Mouse (Mus musculus) layer of hippocampus, adult 11-12 months (tissue): ENCODE measurements around the gene Git2.

Experiments used
- DNase-seq: peaks from one replicate; pipeline ENCODE4 v3.0.0; 2022; ENCODE audit warnings: low spot score

The Git2 gene

GRCm38 (mm10) chr5:114719003-114719927 lies 56.1 kb downstream of the Git2 start:
- no peak for DNase-seq

DNA sequence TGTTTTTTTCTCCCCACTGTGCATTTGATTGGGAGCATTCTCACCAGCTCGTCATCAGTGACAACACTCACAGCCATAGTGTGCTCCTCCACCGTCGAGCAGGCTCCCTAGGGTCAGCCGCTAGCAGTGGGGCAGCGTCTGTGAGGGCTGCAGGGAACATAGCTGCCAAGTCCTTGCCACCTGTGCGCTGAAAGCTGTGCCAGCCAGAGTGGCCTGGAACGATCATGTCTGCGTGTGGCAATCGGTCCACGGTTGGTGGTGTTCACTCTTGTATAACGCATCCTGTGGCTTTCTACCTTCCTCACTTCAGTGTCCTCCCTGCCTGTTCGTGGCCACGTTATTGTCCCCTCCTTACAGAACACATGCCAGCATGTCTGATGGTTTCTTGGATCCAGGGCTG lies 56.8 kb downstream of the Git2 start:
- DNase-seq: no peak

GRCm38 (mm10) chr5:114717937-114718336 lies 57.4 kb downstream of the Git2 start:
- DNase-seq: no peak

- DNase-seq: no peak
Observed at GRCm38 (mm10) chr5:114717292-114717691, 58.0 kb downstream of the Git2 start.

DNA sequence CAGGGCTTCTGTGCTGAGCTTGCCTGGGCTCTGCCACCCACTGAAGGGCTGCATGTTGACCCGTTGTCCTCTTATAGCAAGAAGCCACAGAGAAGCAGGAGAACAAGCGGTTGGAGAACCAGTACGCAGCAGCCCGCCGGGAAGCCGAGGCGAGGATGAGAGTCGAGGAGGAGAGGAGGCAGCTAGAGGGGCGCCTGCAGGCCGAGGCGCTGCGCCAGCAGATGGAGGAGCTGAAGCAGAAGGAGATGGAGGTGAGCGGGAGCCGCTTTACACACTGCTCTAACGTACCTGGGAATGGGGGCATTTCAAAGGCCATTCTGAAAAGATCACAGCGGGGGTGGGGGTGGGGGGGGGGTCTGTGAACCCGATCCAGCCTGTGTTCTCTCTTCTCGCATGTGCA lies 60.8 kb downstream of the Git2 start:
- DNase-seq: no peak

GRCm38 (mm10) chr5:114709357-114709756 lies 66.0 kb downstream of the Git2 start:
- no peak for DNase-seq

DNA sequence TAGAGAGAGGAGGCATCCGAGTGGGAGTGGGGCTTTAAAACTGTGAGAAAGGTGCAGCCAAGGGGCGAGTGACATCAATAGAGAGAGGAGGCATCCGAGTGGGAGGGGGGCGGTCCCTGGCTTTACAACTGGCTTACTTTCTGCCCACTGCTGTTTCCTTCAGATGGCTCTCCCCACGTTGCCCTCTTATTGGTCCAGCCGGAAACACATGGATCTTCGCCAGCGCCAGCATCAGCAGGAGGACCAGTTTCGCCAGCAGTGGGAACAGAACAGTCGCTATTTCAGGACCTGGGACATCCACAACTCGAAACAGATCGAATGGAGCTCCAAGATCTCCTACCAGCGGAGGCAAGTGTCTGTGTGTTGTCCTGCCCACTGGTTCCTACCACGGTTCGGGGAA lies 66.8 kb downstream of the Git2 start:
- no peak for DNase-seq

GRCm38 (mm10) chr5:114707265-114708068 lies 67.8 kb downstream of the Git2 start, which contains the start of gene Tchp:
Gene Tchp (plus strand): TSS chr5:114707760.
- DNase-seq: peak; percentile 92

DNA sequence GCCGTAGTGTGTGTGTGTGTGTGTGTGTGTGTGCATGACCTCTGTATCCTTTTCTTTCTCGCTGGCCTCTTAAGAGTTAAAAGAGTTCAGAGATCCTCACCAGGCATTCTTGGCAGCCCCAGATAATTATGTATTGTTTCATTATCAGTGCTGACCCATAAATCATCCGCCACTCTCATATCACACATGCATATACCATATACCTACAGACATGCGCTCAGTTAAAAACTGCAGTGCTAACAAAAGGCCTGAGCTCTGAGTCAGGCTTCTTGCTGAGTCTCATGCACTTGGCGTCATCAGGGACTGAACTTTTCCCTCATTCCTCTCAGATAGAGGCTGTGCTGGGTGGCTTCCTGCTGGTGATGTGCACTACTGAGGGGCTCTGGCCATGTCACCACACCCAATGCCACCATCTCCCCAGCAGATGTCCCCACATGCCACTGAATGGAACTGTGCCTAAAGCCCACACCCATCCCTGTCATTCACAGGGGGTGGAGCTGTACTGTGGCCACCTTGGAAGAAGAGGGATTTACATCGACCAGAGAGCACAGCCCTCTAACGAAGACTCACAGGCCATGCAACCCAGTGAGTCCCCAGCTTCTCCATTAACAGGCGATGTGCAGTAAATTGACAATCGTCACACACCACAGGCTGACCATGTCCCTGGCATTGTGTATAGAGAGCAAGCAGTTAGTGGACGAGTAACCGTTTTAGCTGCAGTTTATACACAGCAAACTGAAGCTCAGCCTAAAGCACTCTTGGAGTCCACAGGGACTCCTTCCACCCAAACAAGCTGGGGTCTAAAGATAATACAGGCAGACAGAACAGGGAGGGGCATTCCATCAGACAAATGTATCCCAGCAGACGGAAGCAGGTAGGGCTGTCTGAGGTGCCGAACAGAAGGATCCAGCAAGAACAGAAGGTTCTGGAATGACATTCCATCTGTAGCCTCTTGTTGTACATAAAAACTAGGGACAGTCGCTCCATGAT lies 72.6 kb downstream of the Git2 start:
- no peak for DNase-seq

DNA sequence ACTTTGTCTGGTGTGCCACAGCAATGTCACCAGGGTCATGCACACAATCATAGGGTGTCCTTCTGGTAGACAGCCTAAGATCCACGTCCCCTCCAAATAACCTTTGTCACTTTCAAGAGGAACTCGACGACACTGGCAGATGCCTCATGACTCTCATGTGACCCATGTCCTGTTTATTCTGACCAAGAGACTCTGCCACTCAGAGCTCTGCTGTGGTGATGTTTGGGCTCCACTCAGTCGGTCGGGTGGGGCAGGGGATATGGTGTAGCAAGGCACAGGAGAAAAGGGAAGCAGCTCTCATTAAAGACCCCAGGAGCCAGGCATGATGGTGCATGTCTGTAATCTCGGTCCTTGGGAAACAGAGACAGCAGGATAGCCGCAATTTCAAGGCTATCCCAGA lies 76.3 kb downstream of the Git2 start:
- peak; percentile 57 for DNase-seq

GRCm38 (mm10) chr5:114698044-114698746 lies 77.1 kb downstream of the Git2 start:
- DNase-seq: peak; percentile 83

DNA sequence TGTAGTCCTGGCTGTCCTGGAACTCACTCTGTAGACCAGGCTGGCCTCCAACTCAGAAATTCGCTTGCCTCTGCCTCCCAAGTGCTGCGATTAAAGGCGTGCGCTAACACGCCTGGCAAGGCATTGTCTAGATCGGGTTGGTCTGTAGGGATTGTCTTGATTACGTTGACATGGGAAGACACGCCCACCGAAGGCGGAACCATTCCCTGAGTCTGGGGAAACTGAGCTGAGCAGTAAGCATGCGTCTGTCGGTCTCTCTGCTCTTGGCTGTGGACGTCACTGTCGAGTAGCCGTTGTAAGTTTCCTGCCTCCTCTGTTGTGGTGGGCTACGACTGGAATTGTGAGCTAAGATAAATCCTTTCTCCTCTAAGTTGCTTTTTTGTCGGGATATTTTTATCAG lies 78.4 kb downstream of the Git2 start:
- DNase-seq: no peak

DNA sequence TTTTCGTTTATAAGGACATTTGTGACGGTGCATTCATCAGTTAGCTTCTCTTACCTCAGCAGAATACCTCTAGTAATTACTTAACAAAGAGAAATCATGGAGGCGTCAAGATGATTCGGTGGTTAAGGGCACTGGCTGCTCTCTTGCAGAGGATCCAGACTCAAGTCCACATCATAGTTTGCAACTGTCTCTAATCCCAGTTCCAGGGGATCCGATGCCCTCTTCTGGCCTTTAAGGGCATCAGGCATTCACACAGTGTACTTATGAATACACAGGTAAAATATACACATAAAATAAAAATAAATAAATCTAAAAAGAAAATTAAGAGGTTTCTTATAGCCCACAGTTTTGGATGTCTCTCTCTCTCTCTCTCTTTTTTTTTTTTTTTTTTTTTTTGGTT lies 79.5 kb downstream of the Git2 start:
- no peak for DNase-seq

- DNase-seq: peak; percentile 95
Observed at GRCm38 (mm10) chr5:114690633-114691567, 84.4 kb downstream of the Git2 start, which contains the start of gene Gltp. Gene Gltp (minus strand): TSS chr5:114690984.

DNA sequence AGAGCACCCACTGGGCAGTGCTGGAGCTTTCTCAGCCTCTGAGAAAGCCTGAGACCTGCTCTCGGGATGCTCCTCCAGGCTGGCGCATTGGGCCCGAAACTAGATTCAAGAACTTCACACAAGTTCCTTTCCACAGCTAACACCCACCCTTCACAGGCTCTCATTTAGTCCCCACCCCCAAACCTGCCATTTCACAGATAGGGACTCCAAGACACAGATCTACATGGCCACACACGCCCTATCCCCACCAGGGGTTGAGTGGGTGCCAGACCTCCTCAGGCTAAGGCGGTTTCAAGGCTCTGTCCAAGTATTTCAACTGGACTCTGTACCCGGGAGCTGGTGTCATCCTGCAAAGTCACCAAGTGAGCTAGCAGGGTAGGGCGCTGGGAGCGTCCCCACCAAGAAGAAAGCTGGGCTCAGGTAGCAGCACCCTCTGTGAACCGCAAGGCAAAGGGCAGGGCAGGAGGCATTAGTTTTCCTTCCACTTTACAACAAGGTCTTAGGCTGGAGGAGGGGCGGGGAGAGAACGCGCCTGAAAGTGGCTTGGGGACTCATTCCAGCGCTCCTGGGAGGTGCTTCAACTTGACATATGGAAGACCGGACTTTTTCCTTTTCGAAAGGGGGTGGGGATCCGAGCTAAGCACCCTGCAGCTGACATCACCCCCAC lies 85.5 kb downstream of the Git2 start:
- DNase-seq: no peak

DNA sequence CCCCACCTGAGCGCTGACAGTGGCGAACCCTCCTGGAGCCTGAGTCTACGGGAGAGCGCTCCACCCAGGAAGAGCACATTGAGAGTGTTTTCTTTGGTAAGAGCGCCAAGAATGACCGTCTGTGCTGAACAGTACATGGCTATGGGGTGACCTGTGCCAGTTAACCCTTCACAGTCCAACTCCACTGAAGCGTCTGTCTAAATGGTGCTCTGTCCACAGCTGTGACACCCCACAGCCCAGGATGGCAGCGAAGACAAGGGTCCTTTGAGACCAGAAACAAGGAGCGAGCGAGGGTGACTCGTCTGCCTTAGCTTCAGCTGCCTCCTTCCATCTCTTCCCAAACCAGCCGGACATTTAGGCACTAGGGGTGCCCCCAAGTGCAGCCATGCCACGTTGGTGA lies 86.6 kb downstream of the Git2 start:
- DNase-seq: no peak

- no peak for DNase-seq
Observed at GRCm38 (mm10) chr5:114687901-114688300, 87.4 kb downstream of the Git2 start.

GRCm38 (mm10) chr5:114686726-114687210 lies 88.5 kb downstream of the Git2 start:
- no peak for DNase-seq

GRCm38 (mm10) chr5:114685986-114686385 lies 89.3 kb downstream of the Git2 start:
- DNase-seq: no peak
